Mouse (Mus musculus) liver, embryonic 14.5 days (tissue): ENCODE results near the gene Tgfbr3l. TPM values are rescaled to one million over a fixed set of nuclear protein-coding genes. Genes with fewer than 3 reads are reported as not detected.

Experiments
- ATAC-seq: fragments of 200-750 bp; cut with Nextera tagmentation; 2 replicates; pipeline ENCODE4 v1.8.0; 2017; ENCODE audit warnings: moderate number of reproducible peaks, mild to moderate bottlenecking, moderate library complexity; ENCODE audit not compliant: insufficient read depth
- DNase-seq, 3 experiments: peaks; one replicate each; pipeline ENCODE4 v3.0.0-alpha.2; 2012 to 2013; ENCODE audit warnings: low read depth in 3 of 3, low spot score in 3 of 3
- H3K27ac ChIP-seq: fragments of 300-500 bp; sonication (generic); 2 replicates; pipeline ENCODE4 v1.5.1; 2014; ENCODE audit warnings: moderate library complexity, mild to moderate bottlenecking, control low read depth, inconsistent platforms
- H3K27me3 ChIP-seq: fragments of 300-500 bp; sonication (generic); 2 replicates; pipeline ENCODE4 v1.6.1; 2014; ENCODE audit warnings: mild to moderate bottlenecking, low read length, moderate library complexity; ENCODE audit not compliant: control insufficient read depth, insufficient read depth
- H3K36me3 ChIP-seq: fragments of 300-500 bp; sonication (generic); replicated peaks from 2 replicates; pipeline ENCODE4 v1.6.1; 2014; ENCODE audit warnings: low read depth; ENCODE audit not compliant: control insufficient read depth, insufficient read depth
- H3K4me1 ChIP-seq, 2 experiments: fragments of 200-500 bp in 1 of 2; fragments of 300-500 bp in 1 of 2; sonication (generic) in 1 of 2; replicated peaks; 2 replicates each; pipeline ENCODE4 v1.6.1; 2012 to 2014; ENCODE audit warnings: antibody characterized with exemption in 1 of 2, inconsistent platforms in 1 of 2, low read length in 1 of 2; ENCODE audit not compliant: control insufficient read depth in 2 of 2, insufficient read depth in 2 of 2
- H3K4me2 ChIP-seq: fragments of 300-500 bp; sonication (generic); 2 replicates; pipeline ENCODE4 v1.6.1; 2014; ENCODE audit warnings: low read depth, mild to moderate bottlenecking, control low read depth, moderate library complexity
- H3K4me3 ChIP-seq, 2 experiments: fragments of 200-500 bp in 1 of 2; fragments of 300-500 bp in 1 of 2; sonication (generic) in 1 of 2; 2 replicates each; pipeline ENCODE4 v1.5.1; 2012 to 2014; ENCODE audit warnings: low read depth in 2 of 2, low read length in 2 of 2, mild to moderate bottlenecking in 2 of 2, control low read depth in 1 of 2, inconsistent platforms in 1 of 2, moderate library complexity in 1 of 2; ENCODE audit not compliant: insufficient read depth in 1 of 2
- H3K9ac ChIP-seq: fragments of 300-500 bp; sonication (generic); replicated peaks from 2 replicates; pipeline ENCODE4 v1.6.1; 2014; ENCODE audit warnings: mild to moderate bottlenecking, control low read depth, moderate library complexity
- H3K9me3 ChIP-seq: fragments of 300-500 bp; sonication (generic); 2 replicates; pipeline ENCODE4 v1.6.1; 2016; ENCODE audit warnings: low read length, mixed read lengths; ENCODE audit not compliant: control insufficient read depth
- CTCF ChIP-seq: IDR thresholded peaks from 2 replicates; pipeline ENCODE4 v1.5.1; 2016; ENCODE audit warnings: antibody characterized with exemption, low read depth, control low read depth
- EP300 ChIP-seq: IDR thresholded peaks from 2 replicates; pipeline ENCODE4 v1.6.1; 2016; ENCODE audit warnings: antibody characterized with exemption, low read depth
- WGBS: fragments of 180-500 bp; shearing (Covaris S2); extraction: QIAGEN DNeasy Blood & Tissue Kit; methylation state at CpG from one replicate; pipeline ENCODE4 v1.1.7; 2014; ENCODE audit not compliant: insufficient replicate concordance; 5-methylcytosine and 5-hydroxymethylcytosine counted together
- polyA plus RNA-seq, 2 experiments: library from polyadenylated mRNA; depleted of rRNA in 1 of 2; stranded (reverse) in 1 of 2; unstranded in 1 of 2; fragments of >200 nt; fragmentation: Nextera tagmentation in 1 of 2; extraction: Ambion mirVana in 1 of 2; gene quantifications; 2 replicates each; pipeline versions ENCODE4 v1.2.1 to v1.2.3; 2012 to 2014

The Tgfbr3l gene
- polyA plus RNA-seq, 2 experiments: 0.30 to 5.2 TPM

GRCm38 (mm10) chr8:4207016-4207350 lies 41.0 kb upstream of the Tgfbr3l start:
- DNase-seq (no peak), ATAC-seq (no peak)
- H3K9me3 ChIP-seq: no peaks in the 10 kb centered on the region
- no peak overlapping the region for H3K27ac ChIP-seq
- H3K4me2 ChIP-seq: no peak overlapping the region
- TF ChIP-seq EP300 (no peak), CTCF (no peak)
- no peak overlapping the region for H3K9ac ChIP-seq
- H3K4me3 ChIP-seq: no peak overlapping the region
- H3K27me3 ChIP-seq: peaks cover 26% of the 10 kb centered on the region
- no peaks in the 10 kb centered on the region for H3K36me3 ChIP-seq
- 42% methylated on average over 2 of the region's 2 CpGs for whole genome bisulfite sequencing
- H3K4me1 ChIP-seq: no peaks in the 10 kb centered on the region; a peak in 1 of 4 replicates

DNA sequence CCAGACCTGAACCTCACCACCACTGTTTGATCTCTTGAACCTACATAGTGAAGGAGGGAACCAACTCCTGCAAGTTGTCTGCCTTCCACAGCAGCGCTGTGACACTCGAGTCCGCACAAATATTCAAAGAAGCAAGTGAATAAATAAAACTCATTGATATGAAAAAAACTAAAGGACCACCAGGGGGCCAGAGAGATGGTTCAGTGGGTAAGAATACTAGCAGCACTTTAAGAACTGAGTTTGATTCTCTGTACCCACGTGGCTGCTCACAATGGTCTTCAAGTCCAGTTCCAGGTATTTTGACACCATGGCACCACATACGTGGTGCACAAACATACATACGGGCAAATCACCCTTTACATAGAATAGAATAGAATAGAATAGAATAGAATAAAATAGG lies 36.9 kb upstream of the Tgfbr3l start:
- no peaks in the 10 kb centered on the region for H3K9me3 ChIP-seq
- no peak overlapping the region for H3K9ac ChIP-seq
- ATAC-seq (no peak), DNase-seq (no peak)
- H3K27ac ChIP-seq: no peak overlapping the region
- WGBS: 58% methylated on average over 6 of the region's 6 CpGs
- no peaks in the 10 kb centered on the region for H3K36me3 ChIP-seq
- TF ChIP-seq EP300: no peak
- no peak for TF ChIP-seq CTCF
- no peak overlapping the region for H3K4me3 ChIP-seq
- no peak overlapping the region for H3K4me2 ChIP-seq
- peaks cover 37% of the 10 kb centered on the region for H3K27me3 ChIP-seq
- H3K4me1 ChIP-seq: peaks cover 0 to 10% of the 10 kb centered on the region in 2 experiments; a peak in 3 of 4 replicates

DNA sequence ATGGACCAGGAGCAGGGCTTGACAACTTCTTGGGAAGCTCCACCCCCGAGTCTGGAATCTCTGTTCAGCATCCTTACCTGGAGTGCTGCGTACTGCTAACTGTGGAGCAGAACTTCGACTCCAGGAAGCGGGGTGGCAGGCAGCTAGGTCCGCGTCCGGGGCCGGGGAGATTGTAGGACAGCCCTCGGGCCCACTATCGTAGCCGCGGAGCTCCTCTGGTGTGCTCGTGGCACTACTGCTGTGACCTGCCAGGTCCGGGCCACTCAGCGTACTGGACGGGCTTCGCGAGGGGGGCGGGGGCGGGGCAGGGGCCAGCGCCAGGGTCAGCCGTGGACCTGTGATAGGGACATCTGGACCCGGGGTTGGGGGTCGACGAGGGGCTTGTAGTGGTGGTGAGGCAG lies 35.2 kb upstream of the Tgfbr3l start:
- H3K9me3 ChIP-seq: no peaks in the 10 kb centered on the region
- H3K9ac ChIP-seq: no peak overlapping the region
- H3K27me3 ChIP-seq: peaks cover 44% of the 10 kb centered on the region
- no peak overlapping the region for H3K27ac ChIP-seq
- WGBS: 1% methylated on average over 25 of the region's 25 CpGs
- no peaks in the 10 kb centered on the region for H3K36me3 ChIP-seq
- no peak for DNase-seq
- H3K4me2 ChIP-seq: peak overlapping the region; percentile 65
- peak overlapping the region; percentile 15 to 42; a peak in 3 of 4 replicates for H3K4me3 ChIP-seq
- peak; percentile 21; the same call in 1 of the 2 replicates for ATAC-seq
- peaks cover 0 to 10% of the 10 kb centered on the region in 2 experiments; a peak in 2 of 4 replicates for H3K4me1 ChIP-seq
- TF ChIP-seq CTCF: no peak
- TF ChIP-seq EP300: no peak

DNA sequence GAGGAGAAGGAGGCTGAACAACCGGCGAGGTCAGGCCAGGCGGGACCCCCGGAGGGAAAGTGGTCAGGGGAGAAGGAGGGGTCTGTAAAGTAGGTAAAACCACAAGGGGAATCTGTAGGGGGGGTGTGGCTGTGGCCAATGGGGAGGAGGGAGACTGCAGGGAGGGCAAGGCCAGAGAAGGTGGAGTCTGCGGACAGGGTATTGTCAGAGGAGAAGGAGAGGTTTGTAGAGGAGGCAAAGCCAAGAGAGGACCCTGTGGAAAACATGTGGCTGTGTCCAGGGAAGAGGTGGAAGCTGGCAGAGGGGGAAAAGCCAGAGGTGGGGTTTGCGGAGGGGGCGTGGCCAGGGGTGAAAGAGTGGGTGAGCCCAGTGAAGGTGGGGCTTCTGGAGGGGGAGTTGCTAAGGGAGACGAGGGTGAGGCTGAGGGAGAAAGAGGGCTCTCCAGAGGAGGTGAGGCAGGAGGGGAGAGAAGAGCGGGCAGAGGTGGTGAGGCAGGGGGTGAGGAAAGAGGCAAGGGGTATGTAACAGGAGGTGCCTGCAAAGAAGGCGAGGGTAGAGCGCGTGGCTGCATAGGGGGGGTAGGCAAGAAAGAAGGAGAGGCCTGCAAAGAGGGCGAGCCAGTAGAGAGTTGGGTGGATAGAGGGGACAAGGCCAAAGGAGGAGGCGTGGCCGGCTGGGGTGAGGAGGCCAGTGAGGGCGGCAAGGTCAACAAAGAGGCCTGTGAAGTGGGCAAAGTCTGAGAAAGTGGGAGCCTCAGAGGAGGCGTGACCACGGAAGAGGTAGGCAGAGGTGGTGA lies 34.6 kb upstream of the Tgfbr3l start:
- Histone ChIP-seq H3K4me2 (peak overlapping the region; percentile 65), H3K9ac (no peak overlapping the region; the same call in 1 of the 2 replicates), H3K36me3 (no peaks in the 10 kb centered on the region), H3K4me3 (peak overlapping the region; percentile 42), H3K9me3 (no peaks in the 10 kb centered on the region), H3K27ac (no peak overlapping the region), H3K4me1 (peaks cover 0 to 10% of the 10 kb centered on the region in 2 experiments; a peak in 2 of 4 replicates), H3K27me3 (peaks cover 49% of the 10 kb centered on the region)
- ATAC-seq (peak; percentile 67), DNase-seq (no peak)
- TF ChIP-seq EP300 (no peak), CTCF (no peak)
- under 1% methylated on average over 18 of the region's 18 CpGs for WGBS
